Mouse (Mus musculus): ENCODE data around the gene Spsb1. TPM values are rescaled to one million over a fixed set of nuclear protein-coding genes. Genes with fewer than 3 reads are reported as not detected.

Gene Spsb1
- 4.0 and 4.8 TPM in 2 replicates for polyA plus RNA-seq (2015; fragmentation: Nextera tagmentation; extraction: Ambion mirVana)

DNA sequence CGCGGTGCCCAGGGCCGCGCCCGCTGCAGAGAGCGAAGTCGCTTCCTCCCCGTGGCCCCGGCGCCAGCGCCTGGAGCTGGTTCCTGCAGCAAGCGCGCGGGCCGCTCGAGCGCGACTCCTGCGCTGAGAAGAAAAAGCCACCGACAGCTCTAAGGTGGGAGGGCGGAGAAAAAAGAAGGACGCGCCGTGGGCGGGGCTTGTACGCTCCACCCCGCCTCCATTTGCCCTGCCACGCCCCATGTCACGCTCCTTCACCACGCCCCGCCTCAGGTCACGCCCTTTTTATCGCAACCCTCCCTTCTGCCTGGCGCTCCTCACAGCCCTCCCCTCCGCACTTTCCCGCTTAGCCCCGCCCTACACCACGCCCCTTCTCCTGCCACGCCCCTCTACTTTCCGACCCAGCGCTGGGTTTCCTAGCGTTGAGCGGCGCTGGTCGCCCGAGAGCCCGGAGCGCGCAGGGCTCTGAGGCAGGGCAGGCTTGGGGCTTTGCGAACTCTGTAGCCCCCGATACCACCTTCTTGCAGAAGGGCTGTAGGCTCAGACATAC, at the start of gene Spsb1:
Gene Spsb1 (minus strand): TSS at position 151 of the 547 bp plus-strand sequence.
- no peaks in the 10 kb centered on the region for H3K36me3 ChIP-seq
- no peak within 1 kb of the TSS for H3K27ac ChIP-seq
- peak within 1 kb of the TSS; percentile 67 for H3K9ac ChIP-seq (replicated peaks)
- H3K4me2 ChIP-seq (replicated peaks), result peak within 1 kb of the TSS; percentile 99
- H3K9me3 ChIP-seq, result no peaks in the 10 kb centered on the region
- H3K4me3 ChIP-seq (replicated peaks), result peak within 1 kb of the TSS; percentile 58
- under 1% methylated on average over 51 of the region's 51 CpGs for WGBS
- H3K4me1 ChIP-seq (replicated peaks), result peaks cover 20% of the 10 kb centered on the region
- ATAC-seq, result peak; percentile 87
- peaks cover 73% of the 10 kb centered on the region for H3K27me3 ChIP-seq

DNA sequence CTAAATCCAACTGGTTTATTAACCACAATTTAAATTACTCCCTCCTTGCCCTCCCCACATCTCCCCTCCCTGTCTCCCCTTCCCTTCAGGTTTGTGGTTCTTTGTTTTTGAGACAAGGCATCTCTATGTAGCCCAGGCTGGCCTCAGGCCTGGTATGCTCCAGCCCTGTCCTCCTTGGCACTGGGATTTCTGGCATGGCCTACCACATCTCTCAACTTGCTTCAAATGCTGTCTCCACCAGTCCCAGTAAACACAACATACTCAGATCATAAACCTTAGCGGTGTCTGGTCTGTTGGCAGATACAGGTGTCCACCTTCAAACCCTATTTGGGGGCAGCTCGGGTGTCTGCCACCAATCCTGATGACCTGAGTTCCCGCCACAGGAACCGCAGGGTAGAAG, 48.8 kb upstream of the Spsb1 start:
- no peak overlapping the region for H3K4me2 ChIP-seq (replicated peaks)
- H3K4me1 ChIP-seq (replicated peaks), result 0 out of 2 replicates have a peak, but pooled peaks cover 3% of the 10 kb centered on the region
- no peak overlapping the region for H3K9ac ChIP-seq (replicated peaks)
- no peak overlapping the region for H3K4me3 ChIP-seq (replicated peaks)
- H3K9me3 ChIP-seq, result no peaks in the 10 kb centered on the region
- H3K27ac ChIP-seq, result no peak overlapping the region
- H3K36me3 ChIP-seq, result no peaks in the 10 kb centered on the region
- ATAC-seq, result no peak
- peaks cover 3% of the 10 kb centered on the region; the same call in 1 of the 2 replicates for H3K27me3 ChIP-seq
- 96% methylated on average over 4 of the region's 4 CpGs for WGBS

DNA sequence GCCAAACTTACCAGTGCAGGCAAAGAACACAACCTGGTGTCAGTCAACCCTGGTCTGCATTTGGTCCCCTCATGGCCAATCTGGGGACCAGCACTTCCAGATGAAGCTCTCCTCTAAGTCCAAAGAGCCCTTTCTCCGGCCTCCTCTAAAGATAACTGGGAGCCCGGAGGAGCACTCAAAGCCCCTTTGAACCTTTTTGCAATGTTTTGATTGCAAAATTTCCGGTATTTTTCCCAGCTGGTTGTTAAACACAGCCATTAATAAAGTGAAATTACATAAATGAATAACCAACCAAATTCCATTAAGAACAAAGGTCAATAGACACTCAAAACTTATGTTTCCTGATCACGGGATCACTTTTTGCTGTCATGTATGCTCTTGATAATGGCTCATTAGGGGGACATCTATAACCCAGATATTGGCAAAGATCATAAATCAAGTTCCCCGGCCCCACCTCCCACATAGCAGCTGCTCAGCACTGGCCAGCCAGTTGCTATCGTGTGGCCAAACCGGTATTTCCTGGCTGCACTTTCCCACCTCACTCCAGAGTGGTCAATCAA, 48.3 kb upstream of the Spsb1 start:
- H3K36me3 ChIP-seq, result no peaks in the 10 kb centered on the region
- H3K4me2 ChIP-seq (replicated peaks), result no peak overlapping the region
- no peaks in the 10 kb centered on the region for H3K9me3 ChIP-seq
- H3K27ac ChIP-seq, result no peak overlapping the region
- 81% methylated on average over 7 of the region's 7 CpGs for WGBS
- no peak overlapping the region for H3K4me3 ChIP-seq (replicated peaks)
- H3K27me3 ChIP-seq, result peaks cover 3% of the 10 kb centered on the region; the same call in 1 of the 2 replicates
- H3K9ac ChIP-seq (replicated peaks), result no peak overlapping the region
- H3K4me1 ChIP-seq (replicated peaks), result 0 out of 2 replicates have a peak, but pooled peaks cover 3% of the 10 kb centered on the region
- no peak for ATAC-seq

DNA sequence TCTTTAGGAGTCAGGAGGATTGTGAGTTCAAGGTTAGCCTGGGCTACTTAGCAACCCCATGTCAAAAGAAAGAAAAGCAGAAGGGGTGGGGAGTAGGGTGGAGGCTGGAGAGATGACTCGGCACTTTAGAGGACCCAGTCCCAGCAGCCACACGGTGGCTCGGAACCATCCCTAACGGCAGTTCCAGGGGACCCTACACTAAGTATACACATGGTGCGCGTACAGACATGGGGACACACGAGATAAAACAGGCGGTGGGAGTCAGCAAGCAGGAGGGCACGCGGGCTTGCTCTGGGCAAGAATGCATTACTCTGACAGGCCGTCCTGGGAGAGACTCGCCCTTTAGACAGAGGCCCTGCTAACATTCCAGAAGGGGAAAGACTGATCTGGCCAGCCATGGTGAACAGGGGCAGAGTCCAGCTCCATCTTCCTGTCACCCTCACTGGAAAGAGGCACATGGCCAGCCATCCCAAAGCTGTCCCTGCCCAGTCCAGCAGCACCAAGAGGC, 47.2 kb upstream of the Spsb1 start:
- Histone ChIP-seq H3K9ac (replicated peaks) (no peak overlapping the region), H3K27ac (no peak overlapping the region), H3K9me3 (no peaks in the 10 kb centered on the region), H3K4me3 (replicated peaks) (no peak overlapping the region), H3K4me2 (replicated peaks) (no peak overlapping the region), H3K36me3 (no peaks in the 10 kb centered on the region), H3K27me3 (no peaks in the 10 kb centered on the region), H3K4me1 (replicated peaks) (no peaks in the 10 kb centered on the region)
- WGBS, result 69% methylated on average over 12 of the region's 12 CpGs
- no peak for ATAC-seq

DNA sequence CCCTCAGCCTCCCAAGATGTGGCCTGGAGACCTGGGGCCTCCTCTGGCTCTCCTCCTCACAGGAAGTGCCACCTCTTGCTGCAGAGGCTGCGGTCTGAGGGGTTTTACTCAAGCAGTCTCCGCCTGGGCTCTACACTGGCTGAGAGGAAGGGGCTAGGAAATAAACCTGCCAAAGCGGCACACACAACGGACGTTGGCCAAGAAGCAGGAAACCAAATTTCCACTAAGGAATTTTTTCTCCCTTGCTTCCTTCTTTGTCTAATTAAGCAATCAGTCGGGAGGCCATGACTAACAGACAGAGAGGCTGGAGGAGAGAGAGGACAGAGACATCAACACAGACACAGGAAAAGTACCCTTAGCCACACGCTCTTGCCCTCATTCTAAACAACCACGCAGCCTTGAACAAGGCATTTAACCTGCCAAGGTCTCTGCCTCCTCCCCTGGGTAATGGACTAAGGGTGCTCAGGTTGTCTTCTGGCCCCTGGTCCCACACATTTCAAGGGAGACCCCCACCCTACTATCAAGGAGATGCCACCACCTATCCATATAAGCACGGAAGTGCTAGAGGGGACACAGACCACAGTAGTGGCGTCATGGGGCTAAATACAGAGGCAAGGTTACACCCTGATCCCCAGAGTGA, 46.5 kb upstream of the Spsb1 start:
- Histone ChIP-seq H3K4me1 (replicated peaks) (no peaks in the 10 kb centered on the region), H3K9me3 (no peaks in the 10 kb centered on the region), H3K27ac (no peak overlapping the region), H3K4me2 (replicated peaks) (no peak overlapping the region), H3K9ac (replicated peaks) (no peak overlapping the region), H3K4me3 (replicated peaks) (no peak overlapping the region), H3K27me3 (no peaks in the 10 kb centered on the region), H3K36me3 (no peaks in the 10 kb centered on the region)
- WGBS, result 80% methylated on average over 10 of the region's 10 CpGs
- ATAC-seq, result no peak

DNA sequence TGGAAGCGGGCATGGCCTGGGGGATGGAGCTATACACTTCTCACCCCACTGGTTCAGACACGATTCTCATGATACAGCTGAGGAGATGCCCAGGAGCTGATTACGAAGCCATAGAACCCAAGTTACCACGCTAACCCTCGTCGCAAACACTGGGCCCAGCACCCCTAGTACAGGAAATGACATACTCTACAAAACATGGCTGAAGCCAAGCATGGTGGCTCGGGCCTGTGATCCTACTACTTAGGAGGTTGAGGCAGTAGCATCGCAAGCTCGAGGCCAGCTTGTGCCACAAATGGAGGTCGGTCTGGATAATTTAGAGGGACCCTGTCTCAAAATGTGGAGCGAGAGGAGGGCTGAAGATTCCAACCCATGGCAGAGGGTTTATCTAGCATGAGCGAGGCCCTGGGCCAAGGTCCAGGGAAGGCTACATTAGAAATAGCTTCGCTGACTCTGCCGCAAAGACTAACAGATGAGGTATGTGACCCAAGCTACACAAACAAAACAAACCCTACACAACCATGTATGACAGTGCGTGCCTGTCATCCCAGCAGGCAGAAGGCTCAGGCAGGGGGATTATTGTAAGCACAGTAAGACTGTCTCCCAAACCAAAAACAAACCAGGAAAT, 45.2 kb upstream of the Spsb1 start:
- Histone ChIP-seq H3K9me3 (no peaks in the 10 kb centered on the region), H3K4me1 (replicated peaks) (no peaks in the 10 kb centered on the region), H3K36me3 (no peaks in the 10 kb centered on the region), H3K4me2 (replicated peaks) (no peak overlapping the region), H3K9ac (replicated peaks) (no peak overlapping the region), H3K27me3 (no peaks in the 10 kb centered on the region), H3K27ac (no peak overlapping the region), H3K4me3 (replicated peaks) (no peak overlapping the region)
- no peak for ATAC-seq
- 87% methylated on average over 15 of the region's 15 CpGs for WGBS

DNA sequence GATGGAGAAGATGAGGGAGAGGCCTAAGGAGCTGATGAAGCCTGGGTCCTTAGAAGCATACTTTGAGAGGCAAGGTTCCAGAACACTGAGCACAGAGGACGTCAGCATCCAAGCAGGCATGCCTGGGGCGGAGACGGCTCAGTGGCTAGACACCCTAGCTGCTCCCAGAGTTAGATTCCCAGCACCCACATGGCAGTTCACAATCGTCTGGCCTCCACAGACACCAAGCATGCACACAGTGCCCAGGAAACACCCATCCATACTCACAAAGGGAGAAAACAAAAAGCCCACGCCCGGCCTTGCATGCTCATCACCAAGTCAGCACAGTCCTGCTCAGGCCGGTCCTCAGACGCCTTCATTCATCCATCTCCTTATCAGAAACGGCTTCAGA, 44.7 kb upstream of the Spsb1 start:
- Histone ChIP-seq H3K27me3 (no peaks in the 10 kb centered on the region), H3K4me3 (replicated peaks) (no peak overlapping the region), H3K4me1 (replicated peaks) (no peaks in the 10 kb centered on the region), H3K36me3 (no peaks in the 10 kb centered on the region), H3K4me2 (replicated peaks) (no peak overlapping the region), H3K27ac (no peak overlapping the region), H3K9ac (replicated peaks) (no peak overlapping the region), H3K9me3 (no peaks in the 10 kb centered on the region)
- ATAC-seq, result no peak
- 59% methylated on average over 9 of the region's 9 CpGs for WGBS

DNA sequence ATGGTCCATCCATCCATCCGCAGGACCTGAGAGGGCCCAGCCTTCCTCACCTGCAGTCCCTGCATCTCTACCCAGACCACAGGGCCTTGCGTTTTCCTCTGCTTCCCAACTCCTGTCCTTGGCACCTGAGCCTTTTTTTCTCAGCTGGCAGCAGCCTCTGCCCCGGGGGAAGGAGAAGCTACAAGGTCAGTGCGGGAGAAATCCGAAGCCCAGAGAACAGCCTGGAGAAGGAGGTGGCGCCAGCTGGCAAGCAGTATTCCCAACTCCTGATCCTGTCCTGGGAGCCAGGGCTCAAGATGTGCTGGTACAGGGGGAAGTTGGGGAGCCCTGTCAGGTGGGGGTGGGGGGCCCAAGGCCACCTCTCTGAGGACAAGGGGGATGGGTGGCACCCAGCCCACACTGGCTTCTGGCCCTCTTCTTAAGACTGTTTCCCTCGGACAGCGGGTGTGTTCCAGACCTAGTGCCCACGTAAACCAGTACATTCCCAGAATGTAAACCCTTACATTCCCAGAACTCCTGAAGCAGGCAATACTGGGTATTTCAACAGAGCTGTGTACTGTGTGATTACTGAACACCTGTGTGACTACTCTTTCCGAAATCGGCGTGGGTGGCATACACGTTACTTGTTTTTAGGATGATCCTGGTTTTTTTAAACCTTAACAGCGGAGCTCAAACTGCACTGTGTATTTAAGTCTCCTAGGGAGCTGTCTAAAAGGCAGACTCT, 44.1 kb upstream of the Spsb1 start:
- Histone ChIP-seq H3K4me3 (replicated peaks) (no peak overlapping the region), H3K36me3 (no peaks in the 10 kb centered on the region), H3K4me2 (replicated peaks) (no peak overlapping the region), H3K4me1 (replicated peaks) (no peaks in the 10 kb centered on the region), H3K27me3 (no peaks in the 10 kb centered on the region), H3K9ac (replicated peaks) (no peak overlapping the region), H3K27ac (no peak overlapping the region), H3K9me3 (no peaks in the 10 kb centered on the region)
- WGBS, result 84% methylated on average over 14 of the region's 14 CpGs
- ATAC-seq, result no peak

DNA sequence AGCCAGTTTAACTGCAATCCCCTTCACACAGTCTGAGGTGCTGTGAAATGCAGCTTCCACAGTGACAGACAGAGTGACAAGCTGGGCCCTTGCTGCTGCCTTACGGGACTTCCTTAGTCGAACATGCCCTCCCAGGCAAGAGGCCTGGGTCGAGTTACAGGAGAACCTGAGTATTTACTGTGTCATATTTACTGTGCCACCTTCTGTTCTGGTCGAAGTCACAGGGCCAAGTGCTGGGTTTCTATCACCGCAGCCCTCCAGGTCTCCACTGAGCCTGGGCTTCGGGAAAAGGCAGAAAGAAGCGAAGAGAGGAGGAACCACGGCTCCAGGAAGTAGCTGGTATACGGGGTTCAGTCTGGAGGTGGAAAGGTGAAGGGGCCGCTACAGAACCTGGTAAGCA, 43.2 kb upstream of the Spsb1 start:
- Histone ChIP-seq H3K4me2 (replicated peaks) (no peak overlapping the region), H3K9me3 (no peaks in the 10 kb centered on the region), H3K36me3 (no peaks in the 10 kb centered on the region), H3K27ac (no peak overlapping the region), H3K4me1 (replicated peaks) (no peaks in the 10 kb centered on the region), H3K4me3 (replicated peaks) (no peak overlapping the region), H3K9ac (replicated peaks) (no peak overlapping the region), H3K27me3 (no peaks in the 10 kb centered on the region)
- ATAC-seq, result no peak
- 86% methylated on average over 10 of the region's 10 CpGs for WGBS

DNA sequence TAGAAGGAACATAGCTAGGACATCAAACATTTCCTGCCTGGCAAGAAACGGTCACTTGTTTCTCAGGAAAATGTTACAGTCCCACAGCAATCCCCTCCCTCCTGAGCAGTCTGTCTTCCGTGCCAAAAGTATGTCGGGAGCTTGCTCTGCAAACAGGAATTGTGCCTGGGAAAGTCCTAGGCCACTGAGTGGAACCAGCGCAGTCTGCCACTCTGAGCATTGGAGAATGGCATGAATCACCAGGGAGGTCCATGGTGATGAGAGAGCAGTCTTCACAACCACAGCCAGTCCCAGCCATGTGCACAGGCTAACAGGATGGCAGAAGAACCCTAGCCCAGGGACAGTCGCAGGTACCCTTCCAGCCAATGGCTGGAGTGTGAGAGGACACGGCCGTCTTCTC, 41.6 kb upstream of the Spsb1 start:
- Histone ChIP-seq H3K4me1 (replicated peaks) (no peaks in the 10 kb centered on the region; the same call in 1 of the 2 replicates), H3K4me3 (replicated peaks) (no peak overlapping the region), H3K27ac (no peak overlapping the region), H3K36me3 (no peaks in the 10 kb centered on the region), H3K4me2 (replicated peaks) (no peak overlapping the region), H3K9ac (replicated peaks) (no peak overlapping the region), H3K27me3 (peaks cover 3% of the 10 kb centered on the region), H3K9me3 (no peaks in the 10 kb centered on the region)
- 82% methylated on average over 7 of the region's 7 CpGs for WGBS
- ATAC-seq, result no peak

DNA sequence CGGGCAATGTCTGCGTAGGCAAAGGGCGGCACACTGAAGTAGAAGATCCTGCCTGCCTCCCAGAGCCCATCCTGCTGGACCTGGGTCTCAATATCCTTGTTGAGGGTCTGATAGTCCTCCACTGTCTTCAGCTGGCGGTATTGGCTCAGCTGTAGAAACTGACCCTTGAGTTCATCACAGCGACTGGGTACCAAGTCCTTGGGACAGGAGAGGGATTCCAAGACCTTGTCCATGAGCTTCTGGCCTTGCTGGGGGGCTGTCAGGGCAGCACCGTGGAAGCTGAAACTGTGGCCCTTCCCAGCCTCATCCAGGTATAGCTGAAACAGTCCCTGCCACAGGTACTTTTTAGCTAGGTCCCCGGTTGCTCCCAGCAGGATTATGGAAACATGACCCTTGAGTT, 41.1 kb upstream of the Spsb1 start:
- Histone ChIP-seq H3K9ac (replicated peaks) (no peak overlapping the region), H3K36me3 (no peaks in the 10 kb centered on the region), H3K4me3 (replicated peaks) (no peak overlapping the region), H3K9me3 (no peaks in the 10 kb centered on the region), H3K27ac (no peak overlapping the region), H3K4me1 (replicated peaks) (peaks cover 5% of the 10 kb centered on the region), H3K27me3 (peaks cover 9% of the 10 kb centered on the region), H3K4me2 (replicated peaks) (no peak overlapping the region)
- WGBS, result 87% methylated on average over 7 of the region's 7 CpGs
- no peak for ATAC-seq

DNA sequence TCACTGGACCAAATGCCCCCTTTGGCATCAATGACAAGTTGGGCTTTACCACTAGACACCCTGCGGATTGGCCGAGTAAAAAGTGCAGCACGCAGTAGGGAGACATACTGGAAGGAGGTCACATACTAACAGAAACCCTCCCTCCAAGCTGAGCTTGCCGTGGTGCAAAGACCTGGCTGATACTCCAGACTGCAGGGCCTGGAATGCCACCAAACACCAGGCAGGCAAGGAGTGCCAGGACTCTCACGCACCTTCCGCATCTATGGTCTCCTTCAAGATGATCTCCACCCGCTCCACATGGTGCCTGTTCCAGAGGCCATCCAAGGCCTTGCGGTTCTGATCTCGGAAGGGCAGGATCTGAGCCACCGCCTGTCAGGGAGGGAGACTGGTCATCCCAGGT, 39.4 kb upstream of the Spsb1 start:
- no peak for ATAC-seq
- Histone ChIP-seq H3K27me3 (peaks cover 16% of the 10 kb centered on the region), H3K9ac (replicated peaks) (no peak overlapping the region), H3K4me1 (replicated peaks) (peaks cover 19% of the 10 kb centered on the region), H3K4me2 (replicated peaks) (no peak overlapping the region), H3K27ac (no peak overlapping the region), H3K4me3 (replicated peaks) (no peak overlapping the region), H3K36me3 (no peaks in the 10 kb centered on the region), H3K9me3 (no peaks in the 10 kb centered on the region)
- 90% methylated on average over 10 of the region's 10 CpGs for WGBS

Data from midbrain, embryonic 13.5 days (tissue).